Mouse (Mus musculus) ovary, postnatal 36 days (tissue): ENCODE measurements around the gene Tubgcp2.
A peak's percentile ranks its signal among the peaks of the same experiment; 100 is the strongest.

ENCODE experiments used
- DNase-seq: peaks from one replicate; pipeline ENCODE4 v3.0.0; 2022; ENCODE audit warnings: low spot score, mixed read lengths

Tubgcp2 gene

DNA sequence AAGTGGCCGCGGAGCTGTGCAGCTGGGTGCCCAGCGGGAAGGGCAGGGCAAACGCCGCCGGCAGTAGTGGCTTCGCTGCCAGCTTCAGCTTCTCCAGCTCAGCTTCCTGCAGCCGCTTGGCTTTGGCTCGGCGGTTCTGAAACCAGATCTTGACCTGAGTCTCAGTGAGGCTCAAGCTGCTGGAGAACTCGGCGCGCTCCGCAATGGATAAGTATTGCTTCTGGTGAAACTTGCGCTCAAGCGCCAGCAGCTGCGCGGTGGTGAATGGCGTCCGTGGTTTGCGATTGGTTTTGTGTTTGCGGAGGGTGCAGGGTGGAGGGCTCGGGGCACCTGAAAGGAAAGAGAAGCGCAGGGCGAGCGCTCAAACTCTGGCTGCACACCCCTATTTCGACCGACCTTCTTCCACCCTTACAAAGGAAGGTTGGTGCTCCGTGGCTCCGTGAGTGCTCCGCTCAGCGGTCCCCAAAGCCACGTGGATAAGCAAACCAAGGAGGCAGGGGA lies 11.4 kb upstream of the Tubgcp2 start:
- no peak for DNase-seq

DNA sequence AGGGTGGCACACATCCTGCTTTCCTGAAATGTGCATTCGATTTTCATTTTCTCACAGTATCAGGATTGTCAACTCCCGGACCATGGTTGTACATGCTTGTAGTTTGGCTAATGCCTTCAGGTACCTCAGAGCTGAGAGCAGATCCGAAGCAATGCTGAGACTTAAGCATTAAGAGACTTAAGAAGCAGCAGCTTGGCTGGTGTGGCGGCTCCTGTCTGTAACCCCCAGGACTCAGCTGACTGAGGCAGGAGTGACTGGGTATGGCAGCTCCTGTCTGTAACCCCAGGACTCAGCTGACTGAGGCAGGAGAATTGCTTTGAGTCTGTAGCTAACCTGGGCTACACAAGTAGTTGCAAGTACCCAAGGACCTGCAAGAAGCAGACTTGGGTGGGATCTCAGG lies 9.1 kb upstream of the Tubgcp2 start:
- DNase-seq, result no peak

GRCm38 (mm10) chr7:140042728-140043127 lies 6.3 kb upstream of the Tubgcp2 start:
- DNase-seq, result no peak

GRCm38 (mm10) chr7:140037171-140037555 lies 694 bp upstream of the Tubgcp2 start:
- DNase-seq, result no peak

DNA sequence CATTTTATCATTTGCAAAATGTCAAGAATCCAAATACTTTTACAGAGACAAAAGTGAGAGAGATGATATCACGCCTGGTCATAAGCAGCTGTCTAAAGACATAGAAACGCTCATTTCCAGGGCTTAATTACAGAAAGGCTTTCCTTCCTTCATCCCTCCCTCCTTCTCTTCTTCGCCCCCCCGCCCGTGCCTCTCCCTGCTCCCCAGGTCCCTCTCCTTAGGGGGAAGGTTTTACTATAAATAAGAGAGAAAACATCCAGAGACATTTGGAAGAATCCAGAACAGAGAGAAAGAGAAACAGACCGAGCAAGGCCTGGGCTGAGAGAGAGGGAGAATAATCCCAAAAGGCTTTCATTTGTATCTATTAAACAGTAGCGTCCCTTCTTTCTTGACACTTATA lies 1.0 kb downstream of the Tubgcp2 start:
- no peak for DNase-seq

- DNase-seq, result no peak
Observed at GRCm38 (mm10) chr7:140033386-140033785, 3.1 kb downstream of the Tubgcp2 start.

DNA sequence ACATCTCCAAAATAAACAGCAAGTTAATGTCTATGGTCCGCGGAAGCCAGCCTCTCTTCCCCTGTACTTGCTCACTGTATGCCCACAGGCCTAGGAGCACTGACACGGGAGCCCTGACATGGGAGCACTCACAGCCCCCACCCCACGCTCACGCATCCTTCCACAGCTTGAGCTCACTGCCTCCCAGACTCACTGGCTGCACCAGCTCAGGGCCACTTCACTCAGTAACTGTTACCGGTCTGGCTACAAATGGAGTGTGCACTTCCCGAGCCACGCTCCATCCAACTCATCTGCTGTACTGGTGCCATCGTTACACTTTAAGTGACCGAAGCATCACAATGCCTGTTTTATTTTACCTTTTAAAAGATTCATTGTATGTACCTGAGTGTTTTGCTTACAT lies 4.1 kb downstream of the Tubgcp2 start:
- DNase-seq, result no peak

DNA sequence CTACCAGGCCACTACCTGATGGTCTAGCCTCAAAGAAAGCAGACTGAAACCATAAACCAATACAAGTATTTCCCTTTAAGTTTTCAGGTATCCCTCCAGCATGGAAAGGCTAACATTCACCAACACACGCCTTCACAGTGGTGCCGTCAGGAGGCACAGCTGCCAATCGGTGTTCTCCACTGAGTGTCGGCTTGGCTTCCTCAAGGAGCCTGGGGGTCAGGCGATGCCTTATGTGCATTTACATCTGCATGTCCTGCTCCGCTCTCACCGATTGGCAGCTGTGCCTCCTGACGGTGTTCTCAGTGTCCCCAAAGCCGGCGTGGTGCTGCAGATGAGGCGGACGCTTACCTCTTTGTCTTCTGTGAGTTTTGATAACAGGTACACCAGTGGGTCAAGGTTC lies 4.7 kb downstream of the Tubgcp2 start:
- no peak for DNase-seq

DNA sequence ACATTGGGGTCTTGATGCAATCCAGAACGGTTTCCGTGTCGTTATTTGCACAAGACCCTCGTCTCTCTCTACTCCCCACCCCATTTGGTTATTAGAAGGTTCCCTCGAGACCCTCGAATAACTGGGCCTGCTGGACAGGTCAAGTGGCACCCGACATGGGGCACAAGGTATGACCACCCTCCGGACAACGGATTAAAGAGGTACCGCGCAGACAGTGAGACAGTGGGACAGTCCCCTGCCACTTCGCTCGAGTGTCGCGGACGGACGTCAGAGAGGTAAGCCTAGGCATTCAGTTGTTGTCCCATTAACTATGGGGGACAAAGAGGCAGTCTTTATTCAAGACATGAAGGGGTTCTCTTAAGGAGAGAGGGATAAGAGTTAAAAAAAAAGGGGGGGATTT lies 25.1 kb downstream of the Tubgcp2 start:
- no peak for DNase-seq

DNA sequence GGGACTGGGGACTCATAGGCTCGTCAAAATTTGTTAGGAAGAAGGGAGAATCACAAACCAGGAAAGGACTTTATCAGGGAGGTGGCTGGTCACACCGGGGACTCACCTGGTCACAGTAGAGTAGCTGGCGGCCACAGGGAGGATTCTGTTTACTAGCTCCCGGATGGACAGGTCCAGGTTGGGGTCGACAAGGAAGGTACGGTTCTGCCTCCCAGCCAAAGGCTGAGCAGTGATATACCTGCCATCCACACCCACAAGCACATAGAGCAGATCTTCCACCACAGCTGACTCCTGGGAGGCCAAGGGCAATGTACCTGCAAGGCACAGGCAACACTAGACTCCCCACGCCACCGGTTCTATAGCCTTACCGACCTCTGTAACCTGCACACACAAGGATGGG lies 28.7 kb downstream of the Tubgcp2 start:
- no peak for DNase-seq

DNA sequence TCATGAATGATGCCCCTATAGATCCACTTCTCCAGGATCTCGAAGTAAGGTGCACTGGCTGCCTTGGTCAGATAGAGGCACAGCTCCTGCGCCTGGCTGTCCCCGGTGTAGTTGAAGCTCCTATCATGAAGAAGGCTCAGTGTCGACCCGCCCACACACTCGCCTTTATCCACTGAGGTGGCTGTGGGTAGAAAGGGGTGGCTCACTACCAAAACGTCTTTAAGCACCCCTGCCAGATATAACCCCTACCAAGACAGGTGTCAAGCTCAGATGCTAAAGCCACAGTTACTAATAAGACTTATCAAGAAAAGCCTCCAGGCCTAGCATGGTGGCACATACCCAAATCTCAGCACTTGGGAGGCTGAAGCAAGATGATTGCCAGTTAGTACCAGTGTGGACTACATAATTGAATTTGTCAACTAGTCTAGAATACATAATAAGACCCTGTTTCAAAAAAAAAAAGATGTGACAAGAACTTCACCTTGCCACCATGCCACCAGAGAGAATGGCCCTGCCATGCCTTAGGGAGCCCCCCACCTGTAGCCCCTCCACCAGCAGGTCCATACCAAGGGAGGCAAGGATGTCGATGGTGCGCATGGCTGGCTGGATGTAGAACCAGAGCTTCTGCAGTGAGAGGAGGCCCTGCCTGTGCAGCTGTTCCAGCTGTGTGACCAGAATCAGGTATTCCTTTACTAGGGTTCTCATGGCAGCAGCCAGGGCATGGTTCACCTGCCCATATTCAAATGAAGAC lies 29.4 kb downstream of the Tubgcp2 start:
- no peak for DNase-seq

- DNase-seq, result no peak
Observed at GRCm38 (mm10) chr7:140004666-140005065, 31.8 kb downstream of the Tubgcp2 start.

DNA sequence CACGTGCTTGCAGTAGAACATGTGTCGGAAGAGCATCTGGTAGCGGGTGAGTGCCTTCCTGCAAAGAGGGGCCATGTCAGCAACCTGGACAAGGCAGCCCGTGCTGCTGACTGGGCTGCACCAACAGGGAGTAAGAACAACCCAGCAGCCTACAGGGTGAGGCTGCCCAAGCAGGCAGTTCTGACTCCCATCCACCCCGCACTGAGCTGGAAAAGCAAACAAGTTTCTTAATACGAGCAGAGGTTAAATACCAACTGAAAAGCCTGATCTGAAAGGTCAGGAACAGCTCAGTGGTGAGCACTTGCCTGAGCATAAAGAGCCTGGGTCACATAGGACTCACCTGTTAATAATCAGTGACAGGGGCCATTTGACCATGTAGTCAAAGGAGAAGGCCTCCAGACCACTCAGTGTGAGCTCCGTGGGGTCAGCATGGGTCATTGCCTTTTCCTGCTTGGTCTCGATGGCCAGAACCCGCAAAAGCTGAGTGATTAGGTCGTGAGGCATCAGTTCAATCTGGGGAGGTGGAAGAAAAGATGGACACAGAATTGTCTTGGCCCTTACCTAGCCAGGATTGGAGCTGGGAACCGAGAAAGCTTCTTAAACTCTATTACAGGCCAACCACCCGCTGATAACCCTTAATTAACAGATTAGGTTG lies 35.3 kb downstream of the Tubgcp2 start:
- DNase-seq, result no peak

DNA sequence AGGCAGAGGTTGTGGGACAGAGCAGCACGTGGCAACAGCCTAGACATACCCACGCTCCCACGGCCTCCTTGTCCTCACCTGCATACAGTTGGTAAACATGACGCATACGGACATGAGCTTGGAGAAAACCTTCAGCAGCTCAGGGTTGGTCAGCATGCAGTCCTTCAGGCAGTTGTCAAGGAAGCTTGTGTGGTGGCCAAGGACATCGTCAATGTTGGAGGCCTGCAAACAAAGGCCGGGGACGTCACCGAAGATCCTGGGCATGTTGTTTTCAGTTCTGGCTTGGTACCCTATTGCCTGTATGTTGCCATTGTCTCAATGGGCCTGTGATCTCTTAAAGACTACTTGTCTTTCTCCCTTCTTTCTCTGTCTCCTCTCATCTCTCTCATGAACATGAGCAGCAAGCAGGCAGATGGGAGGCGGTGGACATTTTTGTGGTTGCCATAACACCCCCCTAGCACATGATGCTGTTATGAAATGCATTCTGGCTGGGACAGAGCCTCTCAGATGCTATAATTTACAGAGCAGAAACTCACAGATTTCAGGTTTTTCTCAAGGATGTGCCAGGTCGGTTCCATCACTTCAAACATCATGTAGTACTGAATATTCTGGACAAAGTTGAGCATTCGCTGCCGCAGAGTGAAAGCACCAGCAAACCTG lies 37.6 kb downstream of the Tubgcp2 start:
- DNase-seq, result no peak

DNA sequence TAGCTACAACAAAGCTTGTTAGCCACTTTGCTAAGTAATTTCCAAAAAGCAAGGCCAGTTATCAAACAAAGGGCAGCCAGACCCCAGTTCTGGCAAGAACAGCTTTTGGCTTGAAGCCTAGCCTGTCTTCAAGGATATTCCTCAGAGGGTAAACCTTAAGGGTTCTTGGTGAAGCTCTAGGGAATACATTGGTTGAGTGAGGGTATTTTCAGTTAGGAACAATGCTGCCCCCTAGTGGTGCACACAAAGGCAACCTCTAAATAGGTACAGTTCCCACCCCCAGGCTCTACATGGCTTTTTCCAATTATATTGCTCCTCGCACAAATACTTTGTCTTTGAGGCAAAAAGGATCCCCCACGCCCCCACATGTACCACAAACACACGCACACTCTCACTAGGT lies 41.8 kb downstream of the Tubgcp2 start:
- peak; percentile 65 for DNase-seq

DNA sequence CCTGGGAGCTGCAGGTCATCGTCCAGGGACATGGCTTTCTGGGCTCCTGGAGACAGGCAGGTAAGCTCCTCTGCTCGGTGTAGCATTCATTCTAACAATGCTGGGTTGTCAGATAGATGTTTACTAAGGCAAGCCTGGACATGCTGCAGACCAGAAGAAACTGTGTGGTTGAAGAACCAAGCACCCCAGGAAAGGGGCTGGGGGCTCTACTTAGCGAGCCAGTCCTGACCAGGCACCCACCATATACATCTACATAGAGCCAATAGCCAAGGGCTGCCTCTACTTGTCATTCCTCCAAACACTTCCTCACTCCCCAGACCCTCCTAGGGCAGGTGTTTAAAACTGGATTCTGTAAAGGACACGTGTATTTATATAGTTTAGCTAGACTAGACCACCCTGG lies 42.3 kb downstream of the Tubgcp2 start:
- DNase-seq, result no peak

DNA sequence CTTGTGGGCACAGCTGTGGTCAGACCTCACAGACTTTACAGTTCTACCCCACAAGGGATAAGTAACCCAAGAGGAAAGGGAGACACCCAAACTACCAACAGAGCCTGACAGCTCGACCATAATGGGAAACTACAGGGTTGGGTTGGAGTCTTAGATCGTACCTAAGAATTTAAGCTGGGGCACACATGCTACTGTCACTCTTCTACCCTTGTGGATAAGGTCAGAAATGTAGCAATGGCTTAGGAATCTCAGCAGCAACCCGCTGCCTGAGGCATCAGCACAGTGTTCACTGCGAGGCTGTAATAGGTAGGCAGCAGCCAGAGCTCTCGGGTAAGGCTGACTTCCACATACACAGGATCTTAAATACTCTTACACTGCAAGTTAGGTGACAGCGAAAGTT lies 42.9 kb downstream of the Tubgcp2 start:
- no peak for DNase-seq

GRCm38 (mm10) chr7:139992406-139992805 lies 44.1 kb downstream of the Tubgcp2 start, which contains the start of gene Adam8:
Adam8 (minus strand) TSS chr7:139992562.
- peak; percentile 54 for DNase-seq

DNA sequence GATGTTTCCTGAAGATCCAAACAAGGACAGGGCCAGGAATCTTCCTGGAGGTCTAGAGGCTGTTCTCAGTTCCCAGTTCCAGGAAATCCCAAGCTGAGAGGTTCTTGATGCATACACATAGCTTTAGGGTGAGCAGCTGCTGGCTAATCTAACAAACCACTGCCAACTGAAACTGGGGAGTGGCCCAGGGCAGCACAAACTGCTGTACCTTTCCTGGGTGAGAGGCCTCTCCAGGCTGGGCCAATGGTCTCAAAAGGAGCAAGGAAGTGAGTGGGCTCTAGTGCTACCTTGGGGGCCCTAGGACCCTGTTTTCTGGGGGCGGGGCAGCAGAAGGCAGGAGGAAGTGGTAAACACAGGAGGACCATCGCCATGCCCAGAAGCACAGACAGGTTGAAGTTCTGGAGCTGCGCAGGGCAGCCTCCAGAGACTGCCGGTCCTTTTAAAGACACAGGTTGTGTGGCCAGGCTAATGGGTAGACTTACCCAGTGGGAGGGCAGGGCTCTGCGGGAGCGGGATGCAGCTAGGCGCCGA lies 45.5 kb downstream of the Tubgcp2 start:
- DNase-seq, result no peak

DNA sequence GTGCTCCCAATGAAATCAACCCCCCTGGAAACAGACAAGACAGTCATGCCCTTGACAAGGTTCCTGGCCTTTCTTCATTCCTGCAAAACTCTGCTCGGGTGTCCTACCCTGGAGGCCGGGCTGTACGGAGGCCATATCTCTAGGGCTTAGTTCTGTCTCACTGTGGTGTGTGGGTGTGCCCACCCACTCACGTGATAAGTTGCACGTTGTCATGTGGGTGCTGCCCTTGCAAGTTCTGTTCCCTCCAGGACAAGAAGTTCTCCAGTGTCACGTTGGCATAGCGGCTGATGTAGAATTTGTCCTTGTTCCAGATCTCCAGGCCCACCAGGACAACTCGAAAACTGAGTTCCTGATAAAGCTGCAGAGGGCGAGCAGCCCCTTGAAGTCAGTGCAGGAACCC lies 48.2 kb downstream of the Tubgcp2 start:
- no peak for DNase-seq

DNA sequence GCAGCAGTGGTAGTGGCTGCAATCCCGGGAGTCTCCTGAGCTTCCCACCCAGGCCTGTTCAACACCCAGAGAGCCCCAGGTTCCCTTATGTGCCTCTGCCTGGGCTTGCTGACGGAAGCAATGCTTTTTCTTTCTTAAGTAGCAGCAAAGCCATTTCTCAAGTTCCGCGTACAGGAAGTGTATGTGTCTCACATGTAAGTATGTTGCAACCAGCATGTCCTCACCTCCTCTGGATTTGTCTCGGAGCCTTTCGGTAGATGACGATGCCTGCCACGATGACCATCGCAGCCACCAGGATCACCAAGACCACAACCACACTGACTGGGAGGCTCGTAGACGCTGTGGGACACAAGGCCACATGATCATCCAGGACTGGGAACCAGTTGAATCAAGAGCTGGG lies 52.0 kb downstream of the Tubgcp2 start:
- no peak for DNase-seq

GRCm38 (mm10) chr7:139982058-139982457 lies 54.4 kb downstream of the Tubgcp2 start:
- no peak for DNase-seq

- DNase-seq, result no peak
Observed at GRCm38 (mm10) chr7:139980778-139981177, 55.7 kb downstream of the Tubgcp2 start.
